Mouse (Mus musculus): ENCODE data around the gene Xlr5a. TPM values are rescaled to one million over a fixed set of nuclear protein-coding genes. Genes with fewer than 3 reads are reported as not detected.
A peak's percentile ranks its signal among the peaks of the same experiment; 100 is the strongest.
"Not testable (repeated sequence)": the region's sequence is repeated elsewhere in the genome, so short reads cannot be mapped to it uniquely, and the experiment has no call there.

The Xlr5a gene
- 0.42 and 7.0 TPM in 2 replicates for total RNA-seq (2012; rRNA removed)

DNA sequence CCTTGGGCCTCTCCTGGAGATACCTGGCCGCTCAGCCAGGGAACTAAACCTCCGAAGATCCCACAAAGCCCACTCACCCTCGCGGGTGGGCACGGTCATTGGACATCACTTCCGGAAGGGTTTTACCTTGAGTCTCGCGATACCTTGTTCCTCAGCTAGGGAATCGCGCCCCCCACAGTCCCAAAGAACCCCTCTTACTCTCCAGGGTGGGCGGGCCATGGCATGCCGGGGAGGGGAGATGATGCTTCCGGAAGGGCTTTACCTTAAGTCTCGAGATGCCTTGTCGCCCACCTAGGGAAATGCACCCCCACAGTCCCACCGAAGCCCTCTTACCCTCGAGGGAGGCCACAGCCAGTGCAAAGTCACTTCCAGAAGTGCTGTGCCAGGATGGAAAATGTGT, at the start of gene Xlr5a, which contains the start of gene Xlr5c:
Gene Xlr5a, minus strand, starts transcription at position 101 of the 400 bp plus-strand sequence.
Gene Xlr5c, minus strand, starts transcription at position 101 of the 400 bp plus-strand sequence.
- H3K4me3 ChIP-seq (ENCODE audit: insufficient read depth in 1 of 2, low read depth in 1 of 2, low read length in 2 of 2, poor library complexity in 1 of 2, severe bottlenecking in 1 of 2); H3K36me3 ChIP-seq (ENCODE audit: control insufficient read depth, insufficient read depth, low read length, poor library complexity, severe bottlenecking); DNase-seq (ENCODE audit: low read depth, low spot score); H3K9ac ChIP-seq (ENCODE audit: insufficient read depth, low read depth, low read length, poor library complexity, severe bottlenecking); in situ Hi-C loops (cut with MboI; ENCODE audit: low sequenced_read_pairs in 2 of 2, unreplicated experiment in 2 of 2); H3K9me3 ChIP-seq (ENCODE audit: control insufficient read depth, insufficient read depth, low read depth, low read length); H3K27ac ChIP-seq (ENCODE audit: insufficient read depth, low read depth, low read length, poor library complexity, severe bottlenecking); H3K4me1 ChIP-seq (ENCODE audit: control insufficient read depth in 2 of 2, insufficient read depth in 2 of 2, low read length in 2 of 2, poor library complexity in 1 of 2): not testable (repeated sequence)

DNA sequence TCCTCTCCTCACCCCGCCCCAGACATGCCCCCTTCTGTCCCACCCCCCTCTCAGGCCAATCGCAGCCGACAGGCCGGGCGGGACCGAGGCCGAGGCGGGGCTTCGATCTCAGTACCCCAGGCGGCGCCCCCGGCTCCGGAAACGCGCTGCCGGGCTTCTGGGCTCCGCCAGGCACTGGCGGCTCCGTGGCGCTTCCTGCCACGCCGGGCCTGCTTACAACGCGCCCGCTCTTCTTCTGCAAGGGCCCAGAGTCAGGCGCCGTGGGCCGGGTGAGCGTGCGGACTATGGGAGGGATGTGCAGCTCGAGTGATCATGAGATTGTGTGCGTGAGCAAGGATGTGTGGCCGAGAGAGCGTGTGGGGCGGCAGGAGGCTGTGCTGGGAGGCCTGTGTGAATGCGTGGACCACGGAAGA, 49.7 kb upstream of the Xlr5a start, which contains the start of gene Zfp275:
Gene Zfp275, plus strand, starts transcription at position 139 of the 413 bp plus-strand sequence.
- Histone ChIP-seq H3K36me3 (ENCODE audit: control insufficient read depth, insufficient read depth, low read length, poor library complexity, severe bottlenecking) (no peaks in the 10 kb centered on the region; the same call in 1 of the 2 replicates), H3K9me3 (ENCODE audit: control insufficient read depth, insufficient read depth, low read depth, low read length) (no peaks in the 10 kb centered on the region), H3K9ac (ENCODE audit: insufficient read depth, low read depth, low read length, poor library complexity, severe bottlenecking) (peak within 1 kb of the TSS; percentile 77), H3K27ac (ENCODE audit: insufficient read depth, low read depth, low read length, poor library complexity, severe bottlenecking) (no peak within 1 kb of the TSS), H3K4me1 (ENCODE audit: control insufficient read depth in 2 of 2, insufficient read depth in 2 of 2, low read length in 2 of 2, poor library complexity in 1 of 2) (no peaks in the 10 kb centered on the region), H3K4me3 (ENCODE audit: insufficient read depth in 1 of 2, low read depth in 1 of 2, low read length in 2 of 2, poor library complexity in 1 of 2, severe bottlenecking in 1 of 2) (peak within 1 kb of the TSS; percentile 80 to 83)
- peak; percentile 49 for DNase-seq (ENCODE audit: low read depth, low spot score)
- TF ChIP-seq CHD2 (IDR thresholded peaks at IDR 0.05; ENCODE audit: low read depth, low read length) (no peak), HCFC1 (IDR thresholded peaks at IDR 0.05; ENCODE audit: borderline replicate concordance, insufficient read depth, low read length) (no peak), MAFK (IDR thresholded peaks at IDR 0.05; ENCODE audit: insufficient read depth, low read depth, low read length) (no peak), ZNF384 (IDR thresholded peaks at IDR 0.05; ENCODE audit: low read depth, low read length) (no peak), ZC3H11A (IDR thresholded peaks at IDR 0.05; ENCODE audit: borderline replicate concordance, low read depth, low read length) (no peak)
- in situ Hi-C loops (cut with MboI; ENCODE audit: low sequenced_read_pairs in 2 of 2, unreplicated experiment in 2 of 2): no loop called here

DNA sequence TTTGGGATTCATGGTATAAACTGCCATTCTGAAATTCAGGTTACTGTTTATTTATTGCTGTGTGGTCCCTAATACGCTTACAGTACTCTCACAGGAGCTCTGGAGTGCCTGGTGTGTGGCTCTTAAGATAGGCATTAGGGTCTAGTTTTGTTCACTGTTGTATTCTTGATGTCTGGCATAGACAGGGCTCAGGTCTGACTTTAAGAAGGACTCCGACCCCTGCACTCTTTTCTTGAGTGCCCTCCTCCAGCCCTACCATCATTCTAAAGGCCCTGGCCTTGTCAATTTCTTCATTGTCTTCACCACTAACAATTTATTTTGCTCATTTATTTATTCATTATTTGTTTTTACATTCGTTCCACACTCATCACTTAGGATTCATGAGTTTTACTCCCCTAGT, 49.3 kb upstream of the Xlr5a start:
- Histone ChIP-seq H3K4me1 (ENCODE audit: control insufficient read depth in 2 of 2, insufficient read depth in 2 of 2, low read length in 2 of 2, poor library complexity in 1 of 2) (no peaks in the 10 kb centered on the region), H3K9ac (ENCODE audit: insufficient read depth, low read depth, low read length, poor library complexity, severe bottlenecking) (no peak overlapping the region), H3K9me3 (ENCODE audit: control insufficient read depth, insufficient read depth, low read depth, low read length) (no peaks in the 10 kb centered on the region), H3K27ac (ENCODE audit: insufficient read depth, low read depth, low read length, poor library complexity, severe bottlenecking) (no peak overlapping the region), H3K36me3 (ENCODE audit: control insufficient read depth, insufficient read depth, low read length, poor library complexity, severe bottlenecking) (no peaks in the 10 kb centered on the region; the same call in 1 of the 2 replicates), H3K4me3 (ENCODE audit: insufficient read depth in 1 of 2, low read depth in 1 of 2, low read length in 2 of 2, poor library complexity in 1 of 2, severe bottlenecking in 1 of 2) (0 out of 4 replicates have a peak overlapping the region, but pooled peaks of 1 of the 2 experiments have one; percentile 28)
- in situ Hi-C loops (cut with MboI; ENCODE audit: low sequenced_read_pairs in 2 of 2, unreplicated experiment in 2 of 2): no loop called here
- TF ChIP-seq CHD2 (IDR thresholded peaks at IDR 0.05; ENCODE audit: low read depth, low read length) (no peak), ZC3H11A (IDR thresholded peaks at IDR 0.05; ENCODE audit: borderline replicate concordance, low read depth, low read length) (no peak), MAFK (IDR thresholded peaks at IDR 0.05; ENCODE audit: insufficient read depth, low read depth, low read length) (no peak), ZNF384 (IDR thresholded peaks at IDR 0.05; ENCODE audit: low read depth, low read length) (no peak), HCFC1 (IDR thresholded peaks at IDR 0.05; ENCODE audit: borderline replicate concordance, insufficient read depth, low read length) (no peak)
- no peak for DNase-seq (ENCODE audit: low read depth, low spot score)

DNA sequence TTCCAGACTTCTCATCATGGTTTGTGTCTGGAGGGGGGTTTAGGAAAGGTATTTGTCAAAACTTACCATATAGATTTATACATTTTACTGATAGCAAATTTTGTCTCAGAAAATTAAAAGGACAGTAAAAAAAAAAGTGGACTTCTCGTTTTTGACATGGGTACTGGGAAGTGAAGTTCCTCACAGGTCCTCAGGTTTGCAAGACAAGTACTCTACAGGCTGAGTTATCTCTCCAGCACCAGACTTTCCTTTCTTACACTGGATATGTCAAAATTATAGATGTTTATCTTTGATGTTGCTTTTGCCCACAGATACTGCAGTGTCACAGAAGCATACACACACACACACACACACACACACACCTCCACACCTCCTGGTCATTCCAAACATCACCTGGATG, 48.7 kb upstream of the Xlr5a start:
- Histone ChIP-seq H3K4me3 (ENCODE audit: insufficient read depth in 1 of 2, low read depth in 1 of 2, low read length in 2 of 2, poor library complexity in 1 of 2, severe bottlenecking in 1 of 2) (no peak overlapping the region), H3K27ac (ENCODE audit: insufficient read depth, low read depth, low read length, poor library complexity, severe bottlenecking) (no peak overlapping the region), H3K9ac (ENCODE audit: insufficient read depth, low read depth, low read length, poor library complexity, severe bottlenecking) (no peak overlapping the region), H3K4me1 (ENCODE audit: control insufficient read depth in 2 of 2, insufficient read depth in 2 of 2, low read length in 2 of 2, poor library complexity in 1 of 2) (no peaks in the 10 kb centered on the region), H3K9me3 (ENCODE audit: control insufficient read depth, insufficient read depth, low read depth, low read length) (no peaks in the 10 kb centered on the region), H3K36me3 (ENCODE audit: control insufficient read depth, insufficient read depth, low read length, poor library complexity, severe bottlenecking) (no peaks in the 10 kb centered on the region; the same call in 1 of the 2 replicates)
- in situ Hi-C loops (cut with MboI; ENCODE audit: low sequenced_read_pairs in 2 of 2, unreplicated experiment in 2 of 2): no loop called here
- no peak for TF ChIP-seq CHD2 (IDR thresholded peaks at IDR 0.05; ENCODE audit: low read depth, low read length)
- TF ChIP-seq MAFK (IDR thresholded peaks at IDR 0.05; ENCODE audit: insufficient read depth, low read depth, low read length): no peak
- TF ChIP-seq ZC3H11A (IDR thresholded peaks at IDR 0.05; ENCODE audit: borderline replicate concordance, low read depth, low read length): no peak
- TF ChIP-seq ZNF384 (IDR thresholded peaks at IDR 0.05; ENCODE audit: low read depth, low read length): no peak
- no peak for TF ChIP-seq HCFC1 (IDR thresholded peaks at IDR 0.05; ENCODE audit: borderline replicate concordance, insufficient read depth, low read length)
- no peak for DNase-seq (ENCODE audit: low read depth, low spot score)

DNA sequence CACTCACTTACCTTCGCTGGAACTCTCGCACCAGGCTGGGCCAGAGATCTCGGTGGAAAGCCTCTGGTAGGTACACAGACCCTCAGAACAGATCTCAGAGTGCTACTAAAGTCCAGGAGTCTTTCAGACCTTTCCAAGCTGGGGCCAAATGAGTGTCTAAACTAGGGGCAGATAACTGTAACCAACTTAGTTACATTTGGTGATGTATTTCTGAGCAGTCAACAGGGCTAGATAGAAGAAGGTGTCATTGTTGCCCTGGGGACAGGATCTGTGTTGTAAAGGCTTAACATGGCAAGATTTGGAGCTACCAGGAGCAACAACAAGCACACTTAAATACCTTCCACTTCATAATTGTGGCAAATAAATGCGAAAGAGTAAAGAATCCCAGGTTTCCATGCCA, 44.0 kb upstream of the Xlr5a start, which contains the start of gene Gm45015:
Gene Gm45015, minus strand, starts transcription at position 101 of the 400 bp plus-strand sequence.
- H3K27ac ChIP-seq (ENCODE audit: insufficient read depth, low read depth, low read length, poor library complexity, severe bottlenecking): no peak within 1 kb of the TSS

More for the DNA sequence above, 44.0 kb upstream of the Xlr5a start, which contains the start of gene Gm45015:
- H3K4me3 ChIP-seq (ENCODE audit: insufficient read depth in 1 of 2, low read depth in 1 of 2, low read length in 2 of 2, poor library complexity in 1 of 2, severe bottlenecking in 1 of 2): no peak within 1 kb of the TSS
- in situ Hi-C loops (cut with MboI; ENCODE audit: low sequenced_read_pairs in 2 of 2, unreplicated experiment in 2 of 2): no loop called here
- TF ChIP-seq ZC3H11A (IDR thresholded peaks at IDR 0.05; ENCODE audit: borderline replicate concordance, low read depth, low read length) (no peak), CHD2 (IDR thresholded peaks at IDR 0.05; ENCODE audit: low read depth, low read length) (no peak), MAFK (IDR thresholded peaks at IDR 0.05; ENCODE audit: insufficient read depth, low read depth, low read length) (no peak), ZNF384 (IDR thresholded peaks at IDR 0.05; ENCODE audit: low read depth, low read length) (no peak), HCFC1 (IDR thresholded peaks at IDR 0.05; ENCODE audit: borderline replicate concordance, insufficient read depth, low read length) (no peak)
- no peak for DNase-seq (ENCODE audit: low read depth, low spot score)
- H3K9ac ChIP-seq (ENCODE audit: insufficient read depth, low read depth, low read length, poor library complexity, severe bottlenecking): no peak within 1 kb of the TSS
- no peaks in the 10 kb centered on the region for H3K4me1 ChIP-seq (ENCODE audit: control insufficient read depth in 2 of 2, insufficient read depth in 2 of 2, low read length in 2 of 2, poor library complexity in 1 of 2)
- H3K9me3 ChIP-seq (ENCODE audit: control insufficient read depth, insufficient read depth, low read depth, low read length): no peaks in the 10 kb centered on the region
- H3K36me3 ChIP-seq (ENCODE audit: control insufficient read depth, insufficient read depth, low read length, poor library complexity, severe bottlenecking): no peaks in the 10 kb centered on the region

Data from ES-E14 (cell line).